Mouse (Mus musculus) cerebellum, postnatal 10 days (tissue): Measurements from ENCODE around the gene Figla.

ENCODE experiments used
- DNase-seq, 2 experiments: peaks; one replicate each; pipeline ENCODE4 v3.0.0; 2021; ENCODE audit warnings: mixed read lengths in 2 of 2

Gene Figla

GRCm38 (mm10) chr6:86070277-86070676, 54.3 kb downstream of the Figla start:
- no peak for DNase-seq
